Mouse (Mus musculus): ENCODE results near the gene Ltc4s. TPM values are rescaled to one million over a fixed set of nuclear protein-coding genes. Genes with fewer than 3 reads are reported as not detected.

The Ltc4s gene
- polyA plus RNA-seq, 1 experiment, result not detected

GRCm38 (mm10) chr11:50222559-50223276, 15.7 kb downstream of the Ltc4s start:
- no peak overlapping the region for H3K27ac ChIP-seq (ENCODE audit: insufficient read depth, low read depth, low read length)
- H3K4me1 ChIP-seq (ENCODE audit: control insufficient read depth, insufficient read depth, low read length), result peaks cover 21% of the 10 kb centered on the region
- H3K4me3 ChIP-seq (ENCODE audit: insufficient read depth, low read depth, low read length), result no peak overlapping the region
- WGBS, result 62% methylated on average over 7 of the region's 7 CpGs
- TF ChIP-seq POLR2A (IDR thresholded peaks at IDR 0.05; ENCODE audit: insufficient read depth, low read depth, low read length), result no peak

DNA sequence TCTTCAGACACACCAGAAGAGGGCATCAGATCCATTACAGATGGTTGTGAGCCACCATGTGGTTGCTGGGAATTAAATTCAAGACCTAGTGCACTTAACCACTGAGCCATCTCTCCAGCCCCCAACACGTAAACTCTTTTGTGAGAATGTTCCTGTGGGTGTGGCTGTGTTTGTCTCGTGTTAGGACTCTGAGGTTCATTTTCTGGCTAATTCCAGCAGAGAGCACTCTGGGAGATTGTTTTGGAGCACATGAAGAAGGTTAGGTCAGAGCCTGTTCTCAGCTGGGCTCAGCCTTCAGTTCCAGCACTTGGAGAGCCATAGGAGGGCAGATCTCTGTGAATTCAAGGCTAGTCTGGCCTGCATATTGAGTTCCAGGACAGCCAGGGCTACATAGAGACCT, 18.6 kb downstream of the Ltc4s start:
- WGBS, result 55% methylated on average over 2 of the region's 2 CpGs
- TF ChIP-seq POLR2A (IDR thresholded peaks at IDR 0.05; ENCODE audit: insufficient read depth, low read depth, low read length) (no peak), CTCF (IDR thresholded peaks at IDR 0.05; ENCODE audit: insufficient read depth, low read depth, low read length) (no peak)
- no peak overlapping the region for H3K27ac ChIP-seq (ENCODE audit: insufficient read depth, low read depth, low read length)

DNA sequence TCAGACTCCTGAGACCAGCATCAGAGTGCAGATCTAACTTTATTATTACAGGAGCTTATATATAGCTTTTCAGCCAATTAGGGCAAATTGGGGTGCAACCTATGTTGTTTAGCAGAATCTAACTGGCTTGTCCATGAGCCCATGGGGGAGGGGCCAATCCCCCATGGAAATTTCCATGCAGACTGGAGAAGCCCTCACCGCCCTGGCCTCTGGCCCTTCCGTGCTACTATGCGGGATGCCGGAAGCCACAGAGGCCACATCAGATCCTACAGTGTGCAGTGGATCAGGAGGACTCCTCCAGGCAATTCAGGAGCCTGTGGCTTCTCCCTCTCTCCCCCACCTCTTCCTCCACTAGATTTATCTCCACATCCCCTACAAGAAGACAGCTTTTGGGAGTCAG, 20.6 kb downstream of the Ltc4s start:
- WGBS, result 65% methylated on average over 4 of the region's 4 CpGs

More for the DNA sequence above, 18.6 kb downstream of the Ltc4s start:
- Histone ChIP-seq H3K4me1 (ENCODE audit: control insufficient read depth, insufficient read depth, low read length) (peaks cover 14% of the 10 kb centered on the region), H3K4me3 (ENCODE audit: insufficient read depth, low read depth, low read length) (no peak overlapping the region)

DNA sequence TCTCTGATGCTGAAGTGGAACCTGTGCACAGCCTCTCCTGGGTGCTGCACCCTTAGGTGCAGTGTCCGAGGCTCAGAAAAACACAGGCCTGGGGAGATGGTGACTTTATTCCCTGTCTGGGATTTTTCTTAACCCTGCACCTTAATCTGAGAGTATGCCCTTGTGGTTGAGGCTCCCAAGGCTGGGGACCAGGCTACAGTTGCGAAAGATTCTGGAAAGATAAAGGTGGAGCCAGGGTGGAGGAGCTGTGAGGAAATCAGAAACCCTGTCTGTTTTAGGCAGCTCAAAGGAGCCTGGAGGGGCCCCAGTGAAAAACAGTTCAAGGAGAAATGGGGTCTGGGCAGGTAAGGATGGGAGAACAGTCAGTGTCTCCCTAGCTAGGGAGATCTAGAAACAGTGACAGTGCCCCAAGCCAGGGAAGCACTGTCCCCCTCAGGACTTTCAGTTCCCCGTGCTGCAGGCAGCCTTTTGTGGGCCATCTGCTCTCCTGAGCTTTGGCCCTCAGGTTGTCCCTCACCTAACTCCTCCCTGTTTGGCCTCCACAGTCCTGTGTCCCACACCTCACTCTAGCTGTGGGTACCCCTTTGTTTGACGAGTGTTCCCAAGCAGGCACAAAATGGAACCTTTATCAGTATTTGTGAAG, 21.6 kb downstream of the Ltc4s start:
- H3K27ac ChIP-seq (ENCODE audit: insufficient read depth, low read depth, low read length), result no peak overlapping the region
- H3K4me1 ChIP-seq (ENCODE audit: control insufficient read depth, insufficient read depth, low read length), result peaks cover 14% of the 10 kb centered on the region
- TF ChIP-seq POLR2A (IDR thresholded peaks at IDR 0.05; ENCODE audit: insufficient read depth, low read depth, low read length) (no peak), CTCF (IDR thresholded peaks at IDR 0.05; ENCODE audit: insufficient read depth, low read depth, low read length) (no peak)
- H3K4me3 ChIP-seq (ENCODE audit: insufficient read depth, low read depth, low read length), result no peak overlapping the region
- 85% methylated on average over 4 of the region's 4 CpGs for WGBS

More for the DNA sequence above, 20.6 kb downstream of the Ltc4s start:
- Histone ChIP-seq H3K4me3 (ENCODE audit: insufficient read depth, low read depth, low read length) (no peak overlapping the region), H3K4me1 (ENCODE audit: control insufficient read depth, insufficient read depth, low read length) (peaks cover 14% of the 10 kb centered on the region), H3K27ac (ENCODE audit: insufficient read depth, low read depth, low read length) (no peak overlapping the region)
- TF ChIP-seq POLR2A (IDR thresholded peaks at IDR 0.05; ENCODE audit: insufficient read depth, low read depth, low read length) (no peak), CTCF (IDR thresholded peaks at IDR 0.05; ENCODE audit: insufficient read depth, low read depth, low read length) (no peak)

DNA sequence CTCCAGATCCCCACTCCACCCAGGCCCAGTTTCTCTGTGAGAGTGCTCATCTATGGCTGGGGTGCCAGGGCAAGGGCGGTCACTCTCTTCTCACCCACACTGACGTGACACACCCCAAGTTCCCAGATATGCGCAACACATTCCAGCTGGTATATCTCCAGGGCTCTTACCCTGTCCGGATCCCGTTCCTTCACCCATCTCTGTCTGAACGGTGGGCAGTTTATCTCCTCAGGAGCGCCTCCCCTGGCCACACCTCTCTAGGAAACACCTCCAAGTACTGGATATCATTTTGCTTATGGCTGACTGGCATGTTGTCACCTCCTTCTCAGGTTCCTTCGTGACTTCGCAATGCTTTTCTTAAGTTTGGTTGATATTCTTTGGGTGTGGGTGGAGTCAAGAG, 22.8 kb downstream of the Ltc4s start:
- WGBS, result 53% methylated on average over 9 of the region's 9 CpGs
- Histone ChIP-seq H3K27ac (ENCODE audit: insufficient read depth, low read depth, low read length) (no peak overlapping the region), H3K4me1 (ENCODE audit: control insufficient read depth, insufficient read depth, low read length) (peaks cover 19% of the 10 kb centered on the region), H3K4me3 (ENCODE audit: insufficient read depth, low read depth, low read length) (no peak overlapping the region)
- TF ChIP-seq CTCF (IDR thresholded peaks at IDR 0.05; ENCODE audit: insufficient read depth, low read depth, low read length) (no peak), POLR2A (IDR thresholded peaks at IDR 0.05; ENCODE audit: insufficient read depth, low read depth, low read length) (no peak)

DNA sequence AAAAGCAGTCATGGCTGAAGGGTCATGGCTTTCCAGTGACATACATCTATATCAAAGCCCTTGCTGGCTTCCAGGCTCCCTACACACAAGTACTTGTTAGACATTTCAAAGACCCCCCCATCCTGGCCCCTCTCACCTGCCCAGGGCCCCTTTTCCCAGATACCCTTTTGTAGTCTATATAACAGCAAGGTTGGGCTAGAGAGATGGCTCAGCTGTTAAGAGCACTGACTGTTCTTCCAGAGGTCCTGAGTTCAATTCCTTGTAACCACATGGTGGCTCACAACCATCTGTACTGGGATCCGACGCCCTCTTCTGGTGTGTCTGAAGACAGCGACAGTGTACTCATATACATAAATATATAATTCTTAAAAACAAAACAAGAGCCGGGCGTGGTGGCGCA, 23.8 kb downstream of the Ltc4s start:
- TF ChIP-seq CTCF (IDR thresholded peaks at IDR 0.05; ENCODE audit: insufficient read depth, low read depth, low read length) (no peak), POLR2A (IDR thresholded peaks at IDR 0.05; ENCODE audit: insufficient read depth, low read depth, low read length) (no peak)
- peaks cover 19% of the 10 kb centered on the region for H3K4me1 ChIP-seq (ENCODE audit: control insufficient read depth, insufficient read depth, low read length)
- WGBS, result 91% methylated on average over 6 of the region's 6 CpGs
- no peak overlapping the region for H3K27ac ChIP-seq (ENCODE audit: insufficient read depth, low read depth, low read length)
- H3K4me3 ChIP-seq (ENCODE audit: insufficient read depth, low read depth, low read length), result no peak overlapping the region

DNA sequence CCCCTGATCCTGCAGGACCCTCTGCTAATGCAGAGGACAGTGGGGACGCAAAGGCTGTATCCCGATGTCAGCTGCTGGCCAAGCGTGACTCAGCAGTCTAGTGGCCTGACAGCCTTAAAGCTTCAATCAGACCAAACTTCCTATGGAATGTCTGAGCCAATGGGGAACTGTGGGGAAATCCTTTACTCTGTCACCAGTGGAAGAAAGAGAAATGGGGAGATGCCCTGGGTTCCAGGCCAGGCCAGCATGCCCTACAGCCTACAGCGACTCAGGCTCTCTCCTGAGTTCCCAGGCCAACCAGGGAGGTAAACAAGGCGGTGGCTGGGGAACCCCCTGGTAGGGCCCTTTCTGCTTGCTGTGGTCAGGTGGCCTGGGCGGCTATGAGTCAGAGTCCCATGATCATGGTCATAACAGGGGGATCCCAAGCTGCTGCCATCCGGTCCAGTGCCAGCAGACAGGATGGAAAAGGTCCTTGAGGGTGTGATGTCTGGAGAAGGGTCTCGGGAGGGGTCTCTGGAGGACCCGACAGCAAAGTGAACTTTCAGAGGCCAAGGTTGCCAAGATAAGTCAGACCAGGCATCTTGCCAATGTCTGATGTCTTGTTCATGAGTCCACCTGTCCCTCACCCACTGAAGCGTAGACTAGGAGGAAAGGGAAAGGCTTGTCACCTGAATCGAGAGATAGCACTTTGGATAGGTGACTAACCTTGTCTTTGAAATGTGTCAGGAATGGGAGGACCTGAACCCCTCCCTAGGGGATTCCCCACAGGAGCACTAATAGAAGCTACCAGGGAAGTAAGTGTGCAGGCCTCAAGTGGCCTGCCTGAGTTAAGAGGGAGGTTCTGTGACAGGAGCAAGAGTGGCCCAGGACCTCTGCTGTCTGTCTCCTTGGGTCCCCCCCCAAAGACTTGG, 25.3 kb downstream of the Ltc4s start:
- Histone ChIP-seq H3K27ac (ENCODE audit: insufficient read depth, low read depth, low read length) (no peak overlapping the region), H3K4me1 (ENCODE audit: control insufficient read depth, insufficient read depth, low read length) (peaks cover 20% of the 10 kb centered on the region), H3K4me3 (ENCODE audit: insufficient read depth, low read depth, low read length) (no peak overlapping the region)
- 56% methylated on average over 11 of the region's 11 CpGs for WGBS
- TF ChIP-seq POLR2A (IDR thresholded peaks at IDR 0.05; ENCODE audit: insufficient read depth, low read depth, low read length) (no peak), CTCF (IDR thresholded peaks at IDR 0.05; ENCODE audit: insufficient read depth, low read depth, low read length) (no peak)

- peaks cover 22% of the 10 kb centered on the region for H3K4me1 ChIP-seq (ENCODE audit: control insufficient read depth, insufficient read depth, low read length)
- H3K27ac ChIP-seq (ENCODE audit: insufficient read depth, low read depth, low read length), result no peak overlapping the region
- TF ChIP-seq POLR2A (IDR thresholded peaks at IDR 0.05; ENCODE audit: insufficient read depth, low read depth, low read length), result no peak
- TF ChIP-seq CTCF (IDR thresholded peaks at IDR 0.05; ENCODE audit: insufficient read depth, low read depth, low read length), result no peak
- WGBS, result 78% methylated on average over 3 of the region's 3 CpGs
- H3K4me3 ChIP-seq (ENCODE audit: insufficient read depth, low read depth, low read length), result no peak overlapping the region
Observed at GRCm38 (mm10) chr11:50212060-50212739, 26.2 kb downstream of the Ltc4s start.
